Mouse (Mus musculus) kidney, adult 2 months (tissue): ENCODE data around the gene Crat. TPM values are rescaled to one million over a fixed set of nuclear protein-coding genes. Genes with fewer than 3 reads are reported as not detected.

Source experiments
- DNase-seq: peaks from one replicate; pipeline ENCODE4 v3.0.0; 2021
- H3K27ac ChIP-seq: fragments of 200-500 bp; 2 replicates; pipeline ENCODE4 v1.5.1; 2012; ENCODE audit warnings: low read depth, low read length, control low read depth, inconsistent platforms; ENCODE audit not compliant: insufficient read depth
- H3K27me3 ChIP-seq: fragments of 200-500 bp; replicated peaks from 2 replicates; pipeline ENCODE4 v1.6.1; 2012; ENCODE audit warnings: mild to moderate bottlenecking, moderate library complexity, low read length, inconsistent platforms; ENCODE audit not compliant: control insufficient read depth, insufficient read depth
- H3K36me3 ChIP-seq: fragments of 200-500 bp; 2 replicates; pipeline ENCODE4 v1.6.1; 2012; ENCODE audit warnings: mild to moderate bottlenecking, moderate library complexity, low read length, inconsistent platforms; ENCODE audit not compliant: control insufficient read depth, insufficient read depth
- H3K4me1 ChIP-seq: fragments of 200-500 bp; 2 replicates; pipeline ENCODE4 v1.6.1; 2011; ENCODE audit warnings: low read length; ENCODE audit not compliant: control insufficient read depth, insufficient read depth
- H3K4me3 ChIP-seq: fragments of 200-500 bp; 2 replicates; pipeline ENCODE4 v1.5.1; 2011; ENCODE audit warnings: mild to moderate bottlenecking, low read depth, low read length, control low read depth; ENCODE audit not compliant: insufficient read depth
- CTCF ChIP-seq: fragments of 200-500 bp; conservative IDR thresholded peaks from 2 replicates; pipeline ENCODE4 v1.5.1; 2011; ENCODE audit warnings: low read depth, mild to moderate bottlenecking, control low read depth, low read length, moderate library complexity, mixed read lengths; ENCODE audit not compliant: insufficient read depth, insufficient read length
- POLR2A ChIP-seq: fragments of 200-500 bp; IDR thresholded peaks from one replicate; pipeline ENCODE4 v1.6.1; 2011; ENCODE audit warnings: low read depth, low read length, control low read depth
- WGBS: fragments of 180-500 bp; shearing (Covaris S2); methylation state at CpG from one replicate; pipeline ENCODE4 v1.1.7; 2018; 5-methylcytosine and 5-hydroxymethylcytosine counted together
- polyA plus RNA-seq: library from polyadenylated mRNA; depleted of rRNA; stranded (reverse); fragments of >200 nt; gene quantifications from 2 replicates; pipeline ENCODE4 v1.2.3, GENCODE M21; 2012

Crat gene
- polyA plus RNA-seq, 1 experiment = 214 TPM

GRCm38 (mm10) chr2:30414101-30414500 lies 1.5 kb downstream of the Crat start:
- no peak overlapping the region for H3K27ac ChIP-seq
- no peaks in the 10 kb centered on the region for H3K27me3 ChIP-seq
- no peak for TF ChIP-seq CTCF
- no peak for TF ChIP-seq POLR2A
- DNase-seq = peak; percentile 39
- 64% methylated on average over 4 of the region's 4 CpGs for WGBS
- no peaks in the 10 kb centered on the region for H3K36me3 ChIP-seq
- H3K4me1 ChIP-seq = peaks cover 18% of the 10 kb centered on the region; the same call in 1 of the 2 replicates
- no peak overlapping the region for H3K4me3 ChIP-seq

GRCm38 (mm10) chr2:30413038-30413973 lies 2.3 kb downstream of the Crat start:
- no peaks in the 10 kb centered on the region for H3K36me3 ChIP-seq
- DNase-seq = no peak
- TF ChIP-seq CTCF = no peak
- no peak for TF ChIP-seq POLR2A
- no peak overlapping the region for H3K27ac ChIP-seq
- WGBS = 86% methylated on average over 16 of the region's 16 CpGs
- H3K27me3 ChIP-seq = no peaks in the 10 kb centered on the region
- no peak overlapping the region for H3K4me3 ChIP-seq
- peaks cover 13% of the 10 kb centered on the region; the same call in 1 of the 2 replicates for H3K4me1 ChIP-seq

- TF ChIP-seq POLR2A = no peak
- no peak for TF ChIP-seq CTCF
- H3K36me3 ChIP-seq = no peaks in the 10 kb centered on the region
- H3K4me1 ChIP-seq = peaks cover 10% of the 10 kb centered on the region; the same call in 1 of the 2 replicates
- no peaks in the 10 kb centered on the region for H3K27me3 ChIP-seq
- DNase-seq = peak; percentile 84
- no peak overlapping the region for H3K4me3 ChIP-seq
- WGBS = 57% methylated on average over 5 of the region's 5 CpGs
- H3K27ac ChIP-seq = peak overlapping the region; percentile 15; the same call in 1 of the 2 replicates
These were observed 6.0 kb downstream of the Crat start for GRCm38 (mm10) chr2:30409454-30410176.

- WGBS = 73% methylated on average over 8 of the region's 8 CpGs
- TF ChIP-seq POLR2A (no peak), CTCF (no peak)
These were observed 7.0 kb downstream of the Crat start for GRCm38 (mm10) chr2:30408452-30409100.

GRCm38 (mm10) chr2:30407778-30408177 lies 7.8 kb downstream of the Crat start:
- H3K4me1 ChIP-seq = no peaks in the 10 kb centered on the region; the same call in 1 of the 2 replicates
- WGBS = 91% methylated on average over 10 of the region's 10 CpGs
- H3K4me3 ChIP-seq = no peak overlapping the region
- DNase-seq = no peak
- no peaks in the 10 kb centered on the region for H3K36me3 ChIP-seq
- TF ChIP-seq CTCF (no peak), POLR2A (no peak)
- H3K27ac ChIP-seq = no peak overlapping the region
- no peaks in the 10 kb centered on the region for H3K27me3 ChIP-seq

More at GRCm38 (mm10) chr2:30408452-30409100, 7.0 kb downstream of the Crat start:
- Histone ChIP-seq H3K27me3 (no peaks in the 10 kb centered on the region), H3K27ac (no peak overlapping the region), H3K4me1 (peaks cover under 1% of the 10 kb centered on the region; the same call in 1 of the 2 replicates), H3K36me3 (no peaks in the 10 kb centered on the region), H3K4me3 (no peak overlapping the region)
- no peak for DNase-seq

GRCm38 (mm10) chr2:30407221-30407620 lies 8.4 kb downstream of the Crat start:
- Histone ChIP-seq H3K36me3 (no peaks in the 10 kb centered on the region), H3K4me1 (no peaks in the 10 kb centered on the region; the same call in 1 of the 2 replicates), H3K27ac (no peak overlapping the region), H3K4me3 (no peak overlapping the region), H3K27me3 (no peaks in the 10 kb centered on the region)
- WGBS = 79% methylated on average over 2 of the region's 2 CpGs
- TF ChIP-seq CTCF (no peak), POLR2A (no peak)
- no peak for DNase-seq
